Mouse (Mus musculus) midbrain, postnatal 0 days (tissue): ENCODE measurements around the gene Ciao2a. TPM values are rescaled to one million over a fixed set of nuclear protein-coding genes. Genes with fewer than 3 reads are reported as not detected.

Experiments
- ATAC-seq: fragments of 200-750 bp; cut with Nextera tagmentation; 2 replicates; pipeline ENCODE4 v1.8.0; 2017; ENCODE audit warnings: moderate number of reproducible peaks, mild to moderate bottlenecking, moderate TSS enrichment, moderate library complexity; ENCODE audit not compliant: low FRiP score
- DNase-seq: peaks from one replicate; pipeline ENCODE4 v3.0.0-alpha.2; 2015; ENCODE audit warnings: low spot score
- H3K27ac ChIP-seq: fragments of 300-500 bp; sonication (generic); 2 replicates; pipeline ENCODE4 v1.5.1; 2014; ENCODE audit warnings: low read depth, mild to moderate bottlenecking, low read length, mixed read lengths
- H3K27me3 ChIP-seq: fragments of 300-500 bp; sonication (generic); 2 replicates; pipeline ENCODE4 v1.6.1; 2014; ENCODE audit warnings: low read length, control low read depth, mixed read lengths; ENCODE audit not compliant: insufficient read depth
- H3K36me3 ChIP-seq: fragments of 300-500 bp; sonication (generic); 2 replicates; pipeline ENCODE4 v1.6.1; 2014; ENCODE audit warnings: low read length, control low read depth, mixed read lengths; ENCODE audit not compliant: insufficient read depth
- H3K4me1 ChIP-seq: fragments of 300-500 bp; sonication (generic); 2 replicates; pipeline ENCODE4 v1.6.1; 2014; ENCODE audit warnings: mild to moderate bottlenecking, control low read depth, antibody characterized with exemption, low read length, mixed read lengths; ENCODE audit not compliant: insufficient read depth
- H3K4me2 ChIP-seq: fragments of 300-500 bp; sonication (generic); 2 replicates; pipeline ENCODE4 v1.6.1; 2014; ENCODE audit warnings: low read depth, mild to moderate bottlenecking, low read length, mixed read lengths; ENCODE audit not compliant: poor library complexity, severe bottlenecking
- H3K4me3 ChIP-seq: fragments of 300-500 bp; sonication (generic); 2 replicates; pipeline ENCODE4 v1.5.1; 2014; ENCODE audit warnings: low read depth, mild to moderate bottlenecking, low read length, moderate library complexity
- H3K9ac ChIP-seq: fragments of 300-500 bp; sonication (generic); replicated peaks from 2 replicates; pipeline ENCODE4 v1.6.1; 2014; ENCODE audit warnings: mild to moderate bottlenecking, low read length, moderate library complexity, mixed read lengths; ENCODE audit not compliant: poor library complexity, severe bottlenecking
- H3K9me3 ChIP-seq: fragments of 300-500 bp; sonication (generic); 2 replicates; pipeline ENCODE4 v1.6.1; 2016; ENCODE audit warnings: low read length, control low read depth
- CTCF ChIP-seq: IDR thresholded peaks from 2 replicates; pipeline ENCODE4 v1.5.1; 2016; ENCODE audit warnings: antibody characterized with exemption, mild to moderate bottlenecking
- WGBS: fragments of 180-500 bp; shearing (Covaris S2); extraction: QIAGEN DNeasy Blood & Tissue Kit; methylation state at CpG from one replicate; pipeline ENCODE4 v1.1.7; 2014; 5-methylcytosine and 5-hydroxymethylcytosine counted together
- polyA plus RNA-seq: library from polyadenylated mRNA; unstranded; fragments of >200 nt; fragmentation: Nextera tagmentation; extraction: Ambion mirVana; gene quantifications from 2 replicates; pipeline ENCODE4 v1.2.1, GENCODE M21; 2015
- total RNA-seq: library from RNA; depleted of rRNA; stranded (reverse); fragments of >200 nt; gene quantifications from 2 replicates; pipeline ENCODE4 v1.2.3, GENCODE M21; 2014

Ciao2a gene
- total and polyA plus RNA-seq, 2 experiments from 2014 or later: 27.5 to 65.7 TPM

DNA sequence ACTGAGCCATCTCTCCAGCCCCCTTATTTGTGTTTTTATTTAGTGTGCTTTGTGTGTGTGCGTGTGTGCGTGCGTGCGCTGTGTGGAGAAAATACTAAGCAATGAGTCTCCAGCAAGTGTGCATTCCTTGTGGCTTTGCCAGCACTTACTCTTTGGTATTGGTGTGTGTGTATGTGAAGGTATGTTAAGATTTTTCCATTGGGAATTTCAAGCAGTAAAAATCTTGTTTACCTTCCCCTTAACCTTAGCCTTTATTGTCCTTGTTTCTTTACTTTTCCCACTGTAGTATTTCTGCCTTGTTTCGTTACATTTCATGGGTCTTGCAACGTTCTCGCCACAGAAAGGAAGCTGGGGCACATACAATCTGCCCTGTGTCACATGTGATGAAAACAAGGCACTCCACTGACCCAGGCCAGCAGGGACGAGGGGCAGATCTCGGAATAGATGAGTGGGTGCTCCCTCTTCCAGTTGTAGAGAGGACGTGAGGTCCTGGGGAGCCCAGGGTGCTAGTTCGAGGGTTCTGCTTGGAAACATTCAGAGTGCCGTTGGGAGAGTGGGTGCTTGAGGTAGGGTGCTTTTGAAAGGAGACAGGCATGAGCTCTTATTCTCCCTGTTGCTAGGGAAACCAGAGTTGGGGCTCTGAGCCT lies 45.0 kb downstream of the Ciao2a start:
- H3K4me1 ChIP-seq: no peaks in the 10 kb centered on the region
- no peaks in the 10 kb centered on the region for H3K36me3 ChIP-seq
- no peak overlapping the region for H3K9ac ChIP-seq
- no peak overlapping the region for H3K4me2 ChIP-seq
- TF ChIP-seq CTCF: no peak
- DNase-seq: no peak
- ATAC-seq: no peak
- H3K9me3 ChIP-seq: no peaks in the 10 kb centered on the region
- H3K4me3 ChIP-seq: no peak overlapping the region
- no peaks in the 10 kb centered on the region for H3K27me3 ChIP-seq
- H3K27ac ChIP-seq: no peak overlapping the region
- 49% methylated on average over 12 of the region's 12 CpGs for WGBS

DNA sequence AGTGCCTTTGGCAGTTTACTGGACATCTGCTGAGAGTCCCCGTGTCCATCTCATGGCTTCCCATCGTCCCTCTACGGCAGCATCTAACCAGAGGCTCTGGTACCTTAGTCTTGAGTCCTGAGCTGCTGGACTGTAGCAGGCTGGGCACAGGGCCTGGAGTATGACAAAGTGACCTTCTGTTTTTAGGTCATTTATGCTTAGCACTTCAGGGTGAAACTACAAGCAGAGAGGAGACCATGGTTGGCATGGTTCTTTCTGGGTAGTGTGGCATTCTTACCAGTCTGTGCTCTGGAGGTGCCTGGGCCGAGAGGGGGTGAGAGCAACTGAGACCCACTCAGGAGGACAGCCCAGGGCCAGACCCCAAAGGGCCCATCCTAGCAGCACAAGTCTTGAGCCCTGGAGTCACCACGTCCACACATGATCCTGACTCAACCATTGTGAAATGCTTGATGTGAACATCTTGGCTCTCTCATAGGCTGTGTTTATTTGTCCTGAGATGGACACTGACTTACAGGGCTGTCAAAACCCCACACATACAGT lies 47.0 kb downstream of the Ciao2a start:
- no peak overlapping the region for H3K9ac ChIP-seq
- H3K9me3 ChIP-seq: no peaks in the 10 kb centered on the region
- DNase-seq: no peak
- no peaks in the 10 kb centered on the region for H3K4me1 ChIP-seq
- ATAC-seq: no peak
- no peak overlapping the region for H3K27ac ChIP-seq
- no peaks in the 10 kb centered on the region for H3K27me3 ChIP-seq
- no peak overlapping the region for H3K4me3 ChIP-seq
- H3K4me2 ChIP-seq: no peak overlapping the region
- TF ChIP-seq CTCF: no peak
- WGBS: 98% methylated on average over 5 of the region's 5 CpGs
- H3K36me3 ChIP-seq: no peaks in the 10 kb centered on the region

- DNase-seq (no peak), ATAC-seq (no peak)
- H3K9me3 ChIP-seq: no peaks in the 10 kb centered on the region
- H3K4me3 ChIP-seq: no peak overlapping the region
- no peak overlapping the region for H3K27ac ChIP-seq
- no peaks in the 10 kb centered on the region for H3K4me1 ChIP-seq
- H3K4me2 ChIP-seq: no peak overlapping the region
- H3K27me3 ChIP-seq: no peaks in the 10 kb centered on the region
- no peak overlapping the region for H3K9ac ChIP-seq
- WGBS: 93% methylated on average over 3 of the region's 3 CpGs
- H3K36me3 ChIP-seq: no peaks in the 10 kb centered on the region
- TF ChIP-seq CTCF: no peak
Measured at GRCm38 (mm10) chr9:66174985-66175384, 48.6 kb downstream of the Ciao2a start.

DNA sequence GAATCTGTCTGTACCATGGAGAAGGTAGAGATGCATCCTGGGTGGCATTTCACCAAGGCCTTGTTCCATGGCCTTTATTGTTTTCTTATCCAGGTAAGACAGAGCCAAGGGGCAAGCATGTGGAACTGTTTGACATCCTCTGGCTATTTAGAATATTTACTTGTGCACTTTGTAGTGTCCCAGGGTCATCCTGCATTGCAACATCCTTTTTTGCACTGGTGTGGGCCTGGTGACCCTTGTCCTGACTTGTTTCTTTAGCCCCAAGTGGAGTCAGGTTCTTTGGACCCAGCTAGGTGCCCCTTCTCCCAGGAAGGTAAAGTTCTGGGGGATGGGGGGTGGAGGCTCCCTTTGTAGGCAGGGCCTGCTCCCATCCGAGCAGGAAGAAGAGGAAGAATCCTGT lies 51.6 kb downstream of the Ciao2a start:
- Histone ChIP-seq H3K4me2 (no peak overlapping the region), H3K9ac (no peak overlapping the region), H3K9me3 (no peaks in the 10 kb centered on the region), H3K36me3 (no peaks in the 10 kb centered on the region), H3K4me3 (no peak overlapping the region), H3K27ac (no peak overlapping the region), H3K27me3 (no peaks in the 10 kb centered on the region), H3K4me1 (no peaks in the 10 kb centered on the region)
- ATAC-seq (no peak), DNase-seq (no peak)
- WGBS: 21% methylated on average over 1 of the region's 1 CpGs
- no peak for TF ChIP-seq CTCF

DNA sequence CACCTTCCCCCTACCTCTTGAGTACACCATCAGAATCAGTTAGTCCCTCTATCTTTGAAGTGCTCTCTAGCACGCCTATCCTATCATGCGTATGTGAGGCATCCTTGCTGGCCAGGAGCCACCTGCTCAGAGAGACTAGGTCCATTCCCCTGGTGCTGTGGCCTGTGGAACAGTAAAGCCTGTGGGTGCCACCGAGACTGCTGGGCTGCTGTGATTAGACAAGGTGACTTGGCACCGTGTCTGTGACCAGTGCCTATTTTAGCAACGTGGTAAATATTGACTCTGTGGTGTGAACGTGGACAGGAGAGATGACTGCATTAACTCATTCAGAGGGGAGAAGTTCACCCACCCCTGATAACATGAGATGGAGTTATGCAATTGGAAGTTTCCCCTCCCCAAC lies 53.4 kb downstream of the Ciao2a start:
- ATAC-seq (no peak), DNase-seq (no peak)
- Histone ChIP-seq H3K9me3 (no peaks in the 10 kb centered on the region), H3K36me3 (no peaks in the 10 kb centered on the region), H3K27me3 (no peaks in the 10 kb centered on the region), H3K4me1 (no peaks in the 10 kb centered on the region), H3K9ac (no peak overlapping the region), H3K4me2 (no peak overlapping the region), H3K27ac (no peak overlapping the region), H3K4me3 (no peak overlapping the region)
- WGBS: 90% methylated on average over 6 of the region's 6 CpGs
- TF ChIP-seq CTCF: no peak

DNA sequence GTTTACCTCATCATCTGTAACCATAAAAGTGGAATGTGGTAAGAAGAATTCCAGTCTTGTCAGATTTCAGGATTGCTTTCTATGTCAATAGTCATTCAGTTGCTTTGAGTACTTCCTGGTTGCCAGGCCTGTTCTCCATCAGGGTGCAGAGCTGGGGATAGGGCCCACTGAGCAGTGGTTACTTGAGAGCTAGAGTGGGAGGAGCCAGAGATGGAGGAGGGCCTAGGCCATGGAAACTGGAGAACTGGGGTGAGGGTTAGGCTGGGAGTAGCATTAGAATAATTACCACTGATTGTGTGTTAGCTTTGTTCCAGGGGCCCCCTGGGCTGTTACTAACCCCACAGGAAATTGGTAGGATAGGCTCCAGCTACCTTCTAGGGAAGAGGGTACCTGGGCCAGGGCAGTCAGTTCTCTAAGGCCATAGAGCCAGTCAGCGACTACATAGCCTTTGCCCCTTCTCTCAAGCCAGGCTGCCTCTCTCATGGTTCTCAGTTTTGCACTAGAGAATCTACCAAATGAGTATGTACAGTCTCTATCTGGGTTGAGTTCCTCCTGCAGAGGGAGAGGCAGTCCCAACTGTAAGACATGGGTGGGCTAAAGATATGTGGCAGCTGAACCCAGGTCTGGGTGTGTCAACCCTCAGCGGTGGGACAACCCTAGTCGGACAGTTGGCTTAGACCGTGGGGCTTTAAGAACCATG lies 54.9 kb downstream of the Ciao2a start:
- Histone ChIP-seq H3K27me3 (no peaks in the 10 kb centered on the region), H3K4me1 (no peaks in the 10 kb centered on the region)
- TF ChIP-seq CTCF: no peak

More for the DNA sequence above, 54.9 kb downstream of the Ciao2a start:
- Histone ChIP-seq H3K9ac (no peak overlapping the region), H3K36me3 (no peaks in the 10 kb centered on the region), H3K9me3 (no peaks in the 10 kb centered on the region), H3K4me2 (no peak overlapping the region), H3K4me3 (no peak overlapping the region), H3K27ac (no peak overlapping the region)
- WGBS: 87% methylated on average over 4 of the region's 4 CpGs
- ATAC-seq (no peak), DNase-seq (no peak)
